Mouse (Mus musculus) cerebellum, adult 2 months (tissue): Measurements from ENCODE around the gene Sirpa.

Source experiments
- CTCF ChIP-seq: fragments of 200-500 bp; IDR thresholded peaks from 2 replicates; pipeline ENCODE4 v1.5.1; 2011; ENCODE audit warnings: low read depth, mild to moderate bottlenecking, control low read depth, low read length, moderate library complexity, borderline replicate concordance; ENCODE audit not compliant: insufficient read depth
- POLR2A ChIP-seq: fragments of 200-500 bp; IDR thresholded peaks from 2 replicates; pipeline ENCODE4 v1.6.1; 2011; ENCODE audit warnings: low read length, control low read depth, borderline replicate concordance; ENCODE audit not compliant: insufficient read depth

DNA sequence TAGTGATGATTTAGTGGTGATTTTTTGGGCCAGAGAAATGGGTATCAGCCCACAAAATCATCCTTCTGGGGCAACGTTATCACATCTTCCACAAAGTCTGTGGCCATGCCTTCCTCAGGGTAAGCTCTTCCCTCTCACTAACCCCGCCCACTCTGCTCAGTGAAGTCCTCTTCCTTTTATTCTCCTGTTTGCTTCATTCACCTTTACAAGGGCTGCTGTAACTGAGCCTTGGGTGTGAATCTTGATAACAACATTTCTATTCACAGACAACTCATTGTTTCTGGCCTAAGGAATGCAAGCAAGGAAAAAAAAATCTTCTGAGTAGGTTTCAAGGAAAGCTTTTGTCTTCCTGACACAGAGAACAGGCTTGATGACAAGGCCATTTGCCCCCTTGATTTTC lies 41.9 kb upstream of the Sirpa start:
- TF ChIP-seq CTCF (no peak), POLR2A (no peak)
